Mouse (Mus musculus): Measurements from ENCODE around the gene Hepacam2. TPM values are rescaled to one million over a fixed set of nuclear protein-coding genes. Genes with fewer than 3 reads are reported as not detected.

The Hepacam2 gene
- polyA plus RNA-seq, 1 experiment from 2014 or later, result 2.2 TPM

- no peak overlapping the region for H3K27ac ChIP-seq (ENCODE audit: low read depth, low read length)
- H3K36me3 ChIP-seq (ENCODE audit: control insufficient read depth, insufficient read depth, low read length), result no peaks in the 10 kb centered on the region
- WGBS, result 80% methylated on average over 3 of the region's 3 CpGs
- no peaks in the 10 kb centered on the region for H3K9me3 ChIP-seq (ENCODE audit: control insufficient read depth, low read length)
- H3K27me3 ChIP-seq (ENCODE audit: control insufficient read depth, insufficient read depth, low read length), result no peaks in the 10 kb centered on the region
- DNase-seq (ENCODE audit: low spot score) (no peak), ATAC-seq (ENCODE audit: low FRiP score) (no peak)
- H3K4me1 ChIP-seq (replicated peaks; ENCODE audit: control insufficient read depth, insufficient read depth, low read length), result no peaks in the 10 kb centered on the region
- H3K4me3 ChIP-seq (ENCODE audit: low read depth, low read length), result no peak overlapping the region
- no peak overlapping the region for H3K4me2 ChIP-seq (replicated peaks; ENCODE audit: low read depth, low read length)
- H3K9ac ChIP-seq (ENCODE audit: low read depth, low read length), result no peak overlapping the region
Measured at GRCm38 (mm10) chr6:3485133-3485532, 13.0 kb downstream of the Hepacam2 start.

GRCm38 (mm10) chr6:3481705-3482104, 16.4 kb downstream of the Hepacam2 start:
- WGBS, result 74% methylated on average over 3 of the region's 3 CpGs

GRCm38 (mm10) chr6:3479853-3480252, 18.2 kb downstream of the Hepacam2 start:
- H3K4me3 ChIP-seq (ENCODE audit: low read depth, low read length), result no peak overlapping the region
- H3K36me3 ChIP-seq (ENCODE audit: control insufficient read depth, insufficient read depth, low read length), result no peaks in the 10 kb centered on the region
- no peaks in the 10 kb centered on the region for H3K9me3 ChIP-seq (ENCODE audit: control insufficient read depth, low read length)
- no peak overlapping the region for H3K4me2 ChIP-seq (replicated peaks; ENCODE audit: low read depth, low read length)
- no peak overlapping the region for H3K9ac ChIP-seq (ENCODE audit: low read depth, low read length)
- no peaks in the 10 kb centered on the region for H3K27me3 ChIP-seq (ENCODE audit: control insufficient read depth, insufficient read depth, low read length)
- no peak overlapping the region for H3K27ac ChIP-seq (ENCODE audit: low read depth, low read length)
- no peak for ATAC-seq (ENCODE audit: low FRiP score)
- DNase-seq (ENCODE audit: low spot score), result no peak
- WGBS, result 74% methylated on average over 5 of the region's 5 CpGs
- no peaks in the 10 kb centered on the region for H3K4me1 ChIP-seq (replicated peaks; ENCODE audit: control insufficient read depth, insufficient read depth, low read length)

More at GRCm38 (mm10) chr6:3481705-3482104, 16.4 kb downstream of the Hepacam2 start:
- ATAC-seq (ENCODE audit: low FRiP score) (no peak), DNase-seq (ENCODE audit: low spot score) (no peak)
- Histone ChIP-seq H3K4me3 (ENCODE audit: low read depth, low read length) (no peak overlapping the region), H3K27ac (ENCODE audit: low read depth, low read length) (no peak overlapping the region), H3K27me3 (ENCODE audit: control insufficient read depth, insufficient read depth, low read length) (no peaks in the 10 kb centered on the region), H3K9ac (ENCODE audit: low read depth, low read length) (no peak overlapping the region), H3K4me1 (replicated peaks; ENCODE audit: control insufficient read depth, insufficient read depth, low read length) (no peaks in the 10 kb centered on the region), H3K4me2 (replicated peaks; ENCODE audit: low read depth, low read length) (no peak overlapping the region), H3K36me3 (ENCODE audit: control insufficient read depth, insufficient read depth, low read length) (no peaks in the 10 kb centered on the region), H3K9me3 (ENCODE audit: control insufficient read depth, low read length) (no peaks in the 10 kb centered on the region)

DNA sequence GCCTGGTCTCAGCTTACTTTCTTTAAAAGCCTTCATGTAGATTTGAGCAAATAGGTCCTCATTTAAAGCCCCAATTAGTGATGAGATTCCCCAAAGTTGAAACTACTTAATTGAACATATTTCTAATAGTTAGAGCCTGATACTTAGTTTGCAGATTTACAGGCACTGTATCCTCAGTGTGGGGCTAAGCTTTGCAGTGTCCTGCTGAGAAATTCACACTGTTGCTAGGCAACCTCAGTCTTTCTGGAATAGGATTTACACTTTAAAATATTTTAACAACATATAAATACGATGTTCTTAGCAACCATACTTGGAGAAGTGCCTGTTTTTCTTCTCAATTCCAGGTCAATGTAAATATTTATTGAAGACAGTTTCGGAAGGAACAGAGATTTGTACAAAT, 21.8 kb downstream of the Hepacam2 start:
- H3K9ac ChIP-seq (ENCODE audit: low read depth, low read length), result no peak overlapping the region
- WGBS, result 72% methylated on average over 2 of the region's 2 CpGs
- no peaks in the 10 kb centered on the region for H3K27me3 ChIP-seq (ENCODE audit: control insufficient read depth, insufficient read depth, low read length)
- ATAC-seq (ENCODE audit: low FRiP score) (no peak), DNase-seq (ENCODE audit: low spot score) (no peak)
- H3K27ac ChIP-seq (ENCODE audit: low read depth, low read length), result no peak overlapping the region
- H3K9me3 ChIP-seq (ENCODE audit: control insufficient read depth, low read length), result no peaks in the 10 kb centered on the region
- no peaks in the 10 kb centered on the region for H3K36me3 ChIP-seq (ENCODE audit: control insufficient read depth, insufficient read depth, low read length)
- no peaks in the 10 kb centered on the region for H3K4me1 ChIP-seq (replicated peaks; ENCODE audit: control insufficient read depth, insufficient read depth, low read length)
- H3K4me2 ChIP-seq (replicated peaks; ENCODE audit: low read depth, low read length), result no peak overlapping the region
- no peak overlapping the region for H3K4me3 ChIP-seq (ENCODE audit: low read depth, low read length)

DNA sequence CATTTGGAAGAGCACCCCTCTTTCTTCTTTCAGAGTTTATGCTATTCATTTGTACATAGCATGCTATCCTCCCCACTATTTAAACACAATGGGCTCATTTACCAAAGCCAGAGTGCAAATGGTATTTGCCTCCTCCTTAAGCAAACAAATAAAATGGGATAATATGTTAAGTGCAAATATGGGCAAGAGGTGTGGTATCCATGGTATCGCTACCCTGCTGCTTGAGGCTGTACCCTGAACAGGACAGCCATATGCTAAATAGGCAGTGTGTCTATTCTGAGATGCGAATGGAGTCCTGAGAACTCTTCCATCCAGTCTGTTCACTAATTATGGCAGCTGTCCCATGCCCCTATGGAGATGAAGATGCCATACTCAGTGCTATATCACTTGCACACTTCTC, 27.4 kb downstream of the Hepacam2 start:
- Histone ChIP-seq H3K9me3 (ENCODE audit: control insufficient read depth, low read length) (no peaks in the 10 kb centered on the region), H3K4me1 (replicated peaks; ENCODE audit: control insufficient read depth, insufficient read depth, low read length) (no peaks in the 10 kb centered on the region), H3K9ac (ENCODE audit: low read depth, low read length) (no peak overlapping the region), H3K36me3 (ENCODE audit: control insufficient read depth, insufficient read depth, low read length) (no peaks in the 10 kb centered on the region), H3K4me3 (ENCODE audit: low read depth, low read length) (no peak overlapping the region), H3K27me3 (ENCODE audit: control insufficient read depth, insufficient read depth, low read length) (no peaks in the 10 kb centered on the region), H3K27ac (ENCODE audit: low read depth, low read length) (no peak overlapping the region), H3K4me2 (replicated peaks; ENCODE audit: low read depth, low read length) (no peak overlapping the region)
- ATAC-seq (ENCODE audit: low FRiP score) (no peak), DNase-seq (ENCODE audit: low spot score) (no peak)
- 68% methylated on average over 2 of the region's 2 CpGs for WGBS

GRCm38 (mm10) chr6:3468627-3469026, 29.5 kb downstream of the Hepacam2 start:
- DNase-seq (ENCODE audit: low spot score), result no peak
- H3K27me3 ChIP-seq (ENCODE audit: control insufficient read depth, insufficient read depth, low read length), result no peaks in the 10 kb centered on the region
- no peak overlapping the region for H3K27ac ChIP-seq (ENCODE audit: low read depth, low read length)
- WGBS, result 65% methylated on average over 1 of the region's 1 CpGs
- H3K4me2 ChIP-seq (replicated peaks; ENCODE audit: low read depth, low read length), result no peak overlapping the region
- H3K9ac ChIP-seq (ENCODE audit: low read depth, low read length), result no peak overlapping the region
- no peaks in the 10 kb centered on the region for H3K36me3 ChIP-seq (ENCODE audit: control insufficient read depth, insufficient read depth, low read length)
- no peak overlapping the region for H3K4me3 ChIP-seq (ENCODE audit: low read depth, low read length)
- ATAC-seq (ENCODE audit: low FRiP score), result no peak
- no peaks in the 10 kb centered on the region for H3K4me1 ChIP-seq (replicated peaks; ENCODE audit: control insufficient read depth, insufficient read depth, low read length)
- no peaks in the 10 kb centered on the region for H3K9me3 ChIP-seq (ENCODE audit: control insufficient read depth, low read length)

DNA sequence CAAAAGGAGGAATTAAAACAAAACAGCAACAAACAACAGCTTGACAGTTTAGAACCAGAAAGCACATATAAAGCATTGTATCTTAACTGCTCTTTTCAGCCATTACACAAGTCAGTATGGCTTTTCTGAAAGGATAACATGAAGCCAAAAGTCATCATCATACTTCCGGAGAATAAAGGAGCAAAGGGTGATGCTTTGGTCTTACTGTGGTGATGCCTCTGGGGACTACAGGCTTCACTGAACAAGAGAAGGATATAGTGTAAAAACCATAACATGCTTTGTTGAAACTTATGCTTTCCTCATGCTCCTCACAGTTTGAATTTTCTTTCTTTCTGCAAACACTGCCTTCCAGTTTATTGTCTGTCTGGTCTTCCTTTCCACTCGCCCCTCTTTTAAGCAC, 34.5 kb downstream of the Hepacam2 start:
- Histone ChIP-seq H3K4me1 (replicated peaks; ENCODE audit: control insufficient read depth, insufficient read depth, low read length) (no peaks in the 10 kb centered on the region), H3K4me2 (replicated peaks; ENCODE audit: low read depth, low read length) (no peak overlapping the region), H3K27ac (ENCODE audit: low read depth, low read length) (no peak overlapping the region), H3K27me3 (ENCODE audit: control insufficient read depth, insufficient read depth, low read length) (no peaks in the 10 kb centered on the region), H3K9me3 (ENCODE audit: control insufficient read depth, low read length) (no peaks in the 10 kb centered on the region), H3K36me3 (ENCODE audit: control insufficient read depth, insufficient read depth, low read length) (no peaks in the 10 kb centered on the region), H3K4me3 (ENCODE audit: low read depth, low read length) (no peak overlapping the region), H3K9ac (ENCODE audit: low read depth, low read length) (no peak overlapping the region)
- no peak for ATAC-seq (ENCODE audit: low FRiP score)
- WGBS, result 79% methylated on average over 2 of the region's 2 CpGs
- DNase-seq (ENCODE audit: low spot score), result no peak

- 77% methylated on average over 6 of the region's 6 CpGs for WGBS
- Histone ChIP-seq H3K27me3 (ENCODE audit: control insufficient read depth, insufficient read depth, low read length) (no peaks in the 10 kb centered on the region), H3K9ac (ENCODE audit: low read depth, low read length) (no peak overlapping the region), H3K36me3 (ENCODE audit: control insufficient read depth, insufficient read depth, low read length) (no peaks in the 10 kb centered on the region), H3K9me3 (ENCODE audit: control insufficient read depth, low read length) (no peaks in the 10 kb centered on the region), H3K4me1 (replicated peaks; ENCODE audit: control insufficient read depth, insufficient read depth, low read length) (no peaks in the 10 kb centered on the region), H3K27ac (ENCODE audit: low read depth, low read length) (no peak overlapping the region), H3K4me3 (ENCODE audit: low read depth, low read length) (no peak overlapping the region), H3K4me2 (replicated peaks; ENCODE audit: low read depth, low read length) (no peak overlapping the region)
- DNase-seq (ENCODE audit: low spot score), result no peak
- ATAC-seq (ENCODE audit: low FRiP score), result no peak
Measured at GRCm38 (mm10) chr6:3463026-3463425, 35.1 kb downstream of the Hepacam2 start.

DNA sequence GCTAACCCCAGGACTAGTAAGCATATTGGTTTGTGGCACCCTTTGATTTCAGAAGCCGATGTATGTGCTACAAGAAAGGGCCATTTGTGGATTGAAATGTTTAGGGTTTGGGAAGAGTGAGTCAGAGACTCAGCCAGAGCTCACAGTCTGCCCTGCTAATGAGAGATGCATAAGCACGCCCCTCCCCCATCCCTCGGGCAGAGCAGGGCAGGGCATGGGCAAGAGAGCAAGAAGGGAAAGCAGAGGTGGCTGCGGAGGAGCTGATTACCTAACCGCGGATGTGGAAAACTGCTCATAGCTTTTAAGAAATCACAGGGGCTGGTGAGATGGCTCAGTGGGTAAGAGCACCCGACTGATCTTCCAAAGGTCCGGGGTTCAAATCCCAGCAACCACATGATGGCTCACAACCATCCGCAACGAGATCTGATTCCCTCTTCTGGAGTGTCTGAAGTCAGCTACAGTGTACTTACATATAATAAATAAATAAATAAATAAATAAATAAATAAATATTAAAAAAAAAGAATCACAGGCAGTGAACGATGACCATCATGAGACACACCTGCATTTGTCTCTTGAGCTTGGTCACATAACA, 42.1 kb downstream of the Hepacam2 start:
- Histone ChIP-seq H3K4me2 (replicated peaks; ENCODE audit: low read depth, low read length) (no peak overlapping the region), H3K4me3 (ENCODE audit: low read depth, low read length) (no peak overlapping the region), H3K4me1 (replicated peaks; ENCODE audit: control insufficient read depth, insufficient read depth, low read length) (no peaks in the 10 kb centered on the region), H3K27ac (ENCODE audit: low read depth, low read length) (no peak overlapping the region), H3K9ac (ENCODE audit: low read depth, low read length) (no peak overlapping the region), H3K36me3 (ENCODE audit: control insufficient read depth, insufficient read depth, low read length) (no peaks in the 10 kb centered on the region), H3K9me3 (ENCODE audit: control insufficient read depth, low read length) (no peaks in the 10 kb centered on the region), H3K27me3 (ENCODE audit: control insufficient read depth, insufficient read depth, low read length) (no peaks in the 10 kb centered on the region)
- DNase-seq (ENCODE audit: low spot score) (no peak), ATAC-seq (ENCODE audit: low FRiP score) (no peak)
- WGBS, result 78% methylated on average over 11 of the region's 11 CpGs
